Comparison of ENCODE assay signal across 18 mouse cellular contexts in the genomic region with DNA sequence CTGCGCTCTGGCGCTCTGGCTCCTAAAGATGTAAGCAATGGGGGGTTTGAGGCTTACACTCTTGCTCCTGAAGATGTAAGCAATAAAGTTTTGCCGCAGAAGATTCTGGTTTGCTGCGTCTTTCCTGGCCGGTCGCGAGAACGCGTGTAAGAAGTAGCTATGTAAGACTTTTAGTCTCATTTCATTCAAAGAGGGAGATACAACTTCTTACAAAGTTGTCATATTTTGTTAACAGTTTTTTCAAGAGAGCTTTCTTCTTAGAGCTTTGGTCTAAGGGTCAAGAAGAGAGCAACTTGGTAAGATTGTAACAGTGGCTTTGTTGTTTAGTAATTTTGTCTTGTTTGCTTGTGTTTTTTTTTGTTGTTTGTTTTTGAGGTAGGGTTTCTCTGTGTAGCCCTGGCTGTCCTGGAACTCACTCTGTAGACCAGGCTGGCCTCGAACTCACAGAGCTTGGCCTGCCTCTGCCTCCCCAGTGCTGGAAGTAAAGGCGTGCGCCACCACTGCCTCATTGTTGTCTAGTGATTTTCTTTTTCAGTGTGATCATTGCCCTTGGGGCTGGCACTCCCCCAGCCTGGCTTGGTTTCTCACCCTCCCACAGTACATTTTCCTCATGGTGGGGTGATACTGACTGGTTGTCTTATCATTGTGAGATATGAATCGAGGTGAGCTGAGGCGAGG.
"Had no signal": no experiment of that assay in that cellular context is flagged by ENCODE, and none has a peak within 500 bp of the region (broad histone marks: within the 10 kb centered on the region; RNA-seq: fewer than 3 reads in every experiment).

No protein-coding gene starts in this region.

- H3K9ac ChIP-seq: liver, embryonic 13.5 days; midbrain, embryonic 12.5 days; midbrain, embryonic 15.5 days; neural tube, embryonic 12.5 days; neural tube, embryonic 15.5 days had no signal

- H3K36me3 ChIP-seq: liver, embryonic 13.5 days; midbrain, embryonic 12.5 days; midbrain, embryonic 15.5 days; neural tube, embryonic 12.5 days; neural tube, embryonic 15.5 days had no signal

- H3K27me3 ChIP-seq: liver, embryonic 13.5 days; midbrain, embryonic 12.5 days; midbrain, embryonic 15.5 days; neural tube, embryonic 12.5 days; neural tube, embryonic 15.5 days had no signal

- H3K9me3 ChIP-seq: liver, embryonic 13.5 days; midbrain, embryonic 12.5 days; midbrain, embryonic 15.5 days; neural tube, embryonic 12.5 days had no signal

- H3K27ac ChIP-seq: kidney, postnatal 0 days; left cerebral cortex, adult 2 months; liver, embryonic 13.5 days; midbrain, embryonic 12.5 days; midbrain, embryonic 15.5 days; neural tube, embryonic 12.5 days; neural tube, embryonic 15.5 days had no signal

- H3K4me2 ChIP-seq: liver, embryonic 13.5 days; midbrain, embryonic 12.5 days; midbrain, embryonic 15.5 days; neural tube, embryonic 12.5 days; neural tube, embryonic 15.5 days had no signal

- ATAC-seq: intestine, postnatal 0 days; midbrain, embryonic 15.5 days had no signal

- H3K4me1 ChIP-seq: liver, embryonic 13.5 days; midbrain, embryonic 12.5 days; midbrain, embryonic 15.5 days; neural tube, embryonic 12.5 days; neural tube, embryonic 15.5 days had no signal

- H3K4me3 ChIP-seq: left cerebral cortex, adult 2 months; liver, embryonic 13.5 days; midbrain, embryonic 12.5 days; midbrain, embryonic 15.5 days; neural tube, embryonic 12.5 days; neural tube, embryonic 15.5 days had no signal

- DNase-seq: kidney, adult 2 months; kidney, postnatal 25 days; layer of hippocampus, postnatal 36 days; liver, embryonic 13.5 days; lung, adult 2 months; lung, postnatal 14 days; lung, postnatal 4 days; right cerebral cortex, adult 18-20 months; right cerebral cortex, postnatal 14 days; right cerebral cortex, postnatal 4 days; thymus, postnatal 36 days had no signal
